Mouse (Mus musculus) T-helper 1 cell (primary cell): ENCODE measurements around the gene Cdk5r1.

Source experiments
- in situ Hi-C: fragments of 300-600 bp; cut with MboI, MseI; formaldehyde crosslinking; loops from one replicate; pipeline ENCODE4 v1.15.1; 2025; ENCODE audit warnings: high pct_unique_total_duplicates

Cdk5r1 gene

GRCm38 (mm10) chr11:80476222-80477189, at the start of gene Cdk5r1:
TSS of gene Cdk5r1 (plus strand) at chr11:80477023.
- in situ Hi-C loops, result loop anchor here (5.0 kb wide), 1 partner anchor 51 kb away; no protein-coding TSS in a partner anchor

GRCm38 (mm10) chr11:80428381-80429008, 48.3 kb upstream of the Cdk5r1 start, which contains the start of gene Psmd11:
TSS of gene Psmd11 (plus strand) at chr11:80428615.
- in situ Hi-C loops, result no loop called here

- in situ Hi-C loops, result no loop called here
These were observed 47.8 kb upstream of the Cdk5r1 start for GRCm38 (mm10) chr11:80429009-80429475.

- in situ Hi-C loops, result loop anchor here (5.0 kb wide), 2 partner anchors 42 to 43 kb away; no protein-coding TSS in a partner anchor
These were observed 47.2 kb upstream of the Cdk5r1 start for GRCm38 (mm10) chr11:80429500-80430166.

GRCm38 (mm10) chr11:80430366-80430910, 46.4 kb upstream of the Cdk5r1 start:
- in situ Hi-C loops, result loop anchor here (5.0 kb wide), 2 partner anchors 42 to 43 kb away; no protein-coding TSS in a partner anchor

GRCm38 (mm10) chr11:80446916-80447315, 29.9 kb upstream of the Cdk5r1 start:
- in situ Hi-C loops, result no loop called here

GRCm38 (mm10) chr11:80449859-80450258, 27.0 kb upstream of the Cdk5r1 start:
- in situ Hi-C loops, result no loop called here

- in situ Hi-C loops, result no loop called here
These were observed 24.6 kb upstream of the Cdk5r1 start for GRCm38 (mm10) chr11:80452242-80452641.

GRCm38 (mm10) chr11:80453198-80453597, 23.6 kb upstream of the Cdk5r1 start:
- in situ Hi-C loops, result no loop called here

- in situ Hi-C loops, result loop anchor here (5.0 to 10.0 kb wide), 2 partner anchors 99 to 201 kb away; no protein-coding TSS in a partner anchor
These were observed 13.2 kb upstream of the Cdk5r1 start for GRCm38 (mm10) chr11:80463605-80464130.

GRCm38 (mm10) chr11:80471836-80472605, 4.8 kb upstream of the Cdk5r1 start:
- in situ Hi-C loops, result loop anchor here (5.0 kb wide), 1 partner anchor 40 kb away; no protein-coding TSS in a partner anchor

- in situ Hi-C loops, result loop anchor here (5.0 kb wide), 1 partner anchor 42 kb away; no protein-coding TSS in a partner anchor
These were observed 2.6 kb upstream of the Cdk5r1 start for GRCm38 (mm10) chr11:80474175-80474691.

GRCm38 (mm10) chr11:80474846-80475245, 2.0 kb upstream of the Cdk5r1 start:
- in situ Hi-C loops, result loop anchor here (5.0 kb wide), 2 partner anchors 43 to 52 kb away; no protein-coding TSS in a partner anchor

GRCm38 (mm10) chr11:80475544-80475943, 1.3 kb upstream of the Cdk5r1 start:
- in situ Hi-C loops, result loop anchor here (5.0 kb wide), 1 partner anchor 52 kb away; no protein-coding TSS in a partner anchor

- in situ Hi-C loops, result loop anchor here (5.0 kb wide), 1 partner anchor 50 kb away; no protein-coding TSS in a partner anchor
These were observed 747 bp downstream of the Cdk5r1 start for GRCm38 (mm10) chr11:80477341-80478199.

GRCm38 (mm10) chr11:80478694-80479412, 2.0 kb downstream of the Cdk5r1 start:
- in situ Hi-C loops, result loop anchor here (5.0 kb wide), 1 partner anchor 48 kb away; no protein-coding TSS in a partner anchor

- in situ Hi-C loops, result loop anchor here (5.0 kb wide), 1 partner anchor 48 kb away; no protein-coding TSS in a partner anchor
These were observed 2.6 kb downstream of the Cdk5r1 start for GRCm38 (mm10) chr11:80479425-80479824.
